Mouse (Mus musculus): ENCODE results near the gene Cd28. TPM values are rescaled to one million over a fixed set of nuclear protein-coding genes. Genes with fewer than 3 reads are reported as not detected.

The Cd28 gene
- polyA plus RNA-seq, 1 experiment from 2014 or later: 0.16 TPM

- WGBS: 51% methylated on average over 8 of the region's 8 CpGs
- Histone ChIP-seq H3K9me3 (replicated peaks; ENCODE audit: low read length) (no peaks in the 10 kb centered on the region), H3K36me3 (ENCODE audit: insufficient read depth, low read length) (no peaks in the 10 kb centered on the region), H3K9ac (ENCODE audit: low read depth, low read length) (no peak overlapping the region), H3K27ac (peak overlapping the region; percentile 44; the same call in 1 of the 2 replicates), H3K4me1 (replicated peaks; ENCODE audit: insufficient read depth, low read length) (no peaks in the 10 kb centered on the region), H3K27me3 (ENCODE audit: insufficient read depth, low read length) (no peaks in the 10 kb centered on the region), H3K4me3 (replicated peaks; ENCODE audit: low read depth, low read length) (no peak overlapping the region), H3K4me2 (ENCODE audit: low read length) (no peak overlapping the region)
- no peak for TF ChIP-seq CTCF (IDR thresholded peaks at IDR 0.05; ENCODE audit: low read depth)
- ATAC-seq (replicated peaks; ENCODE audit: low FRiP score, low read depth): no peak
- DNase-seq (ENCODE audit: low spot score): peak; percentile 76
Measured at GRCm38 (mm10) chr1:60778465-60779115, 62.0 kb downstream of the Cd28 start.

GRCm38 (mm10) chr1:60779176-60779575, 62.6 kb downstream of the Cd28 start:
- H3K27me3 ChIP-seq (ENCODE audit: insufficient read depth, low read length): no peaks in the 10 kb centered on the region
- no peak for TF ChIP-seq CTCF (IDR thresholded peaks at IDR 0.05; ENCODE audit: low read depth)
- H3K9ac ChIP-seq (ENCODE audit: low read depth, low read length): no peak overlapping the region
- no peak overlapping the region for H3K4me3 ChIP-seq (replicated peaks; ENCODE audit: low read depth, low read length)
- H3K36me3 ChIP-seq (ENCODE audit: insufficient read depth, low read length): no peaks in the 10 kb centered on the region
- ATAC-seq (replicated peaks; ENCODE audit: low FRiP score, low read depth) (no peak), DNase-seq (ENCODE audit: low spot score) (no peak)
- H3K9me3 ChIP-seq (replicated peaks; ENCODE audit: low read length): no peaks in the 10 kb centered on the region
- H3K4me2 ChIP-seq (ENCODE audit: low read length): no peak overlapping the region
- H3K27ac ChIP-seq: 0 out of 2 replicates have a peak overlapping the region, but pooled peaks have one; percentile 44
- WGBS: 73% methylated on average over 2 of the region's 2 CpGs
- H3K4me1 ChIP-seq (replicated peaks; ENCODE audit: insufficient read depth, low read length): no peaks in the 10 kb centered on the region

- no peaks in the 10 kb centered on the region for H3K36me3 ChIP-seq (ENCODE audit: insufficient read depth, low read length)
- H3K4me3 ChIP-seq (replicated peaks; ENCODE audit: low read depth, low read length): no peak overlapping the region
- no peaks in the 10 kb centered on the region for H3K9me3 ChIP-seq (replicated peaks; ENCODE audit: low read length)
- no peak overlapping the region for H3K27ac ChIP-seq
- ATAC-seq (replicated peaks; ENCODE audit: low FRiP score, low read depth) (no peak), DNase-seq (ENCODE audit: low spot score) (no peak)
- TF ChIP-seq CTCF (IDR thresholded peaks at IDR 0.05; ENCODE audit: low read depth): no peak
- WGBS: 75% methylated on average over 4 of the region's 4 CpGs
- H3K4me1 ChIP-seq (replicated peaks; ENCODE audit: insufficient read depth, low read length): no peaks in the 10 kb centered on the region
- no peak overlapping the region for H3K4me2 ChIP-seq (ENCODE audit: low read length)
- H3K9ac ChIP-seq (ENCODE audit: low read depth, low read length): no peak overlapping the region
- no peaks in the 10 kb centered on the region for H3K27me3 ChIP-seq (ENCODE audit: insufficient read depth, low read length)
Measured at GRCm38 (mm10) chr1:60781666-60782065, 65.1 kb downstream of the Cd28 start.

GRCm38 (mm10) chr1:60793717-60794116, 77.1 kb downstream of the Cd28 start:
- no peak for TF ChIP-seq CTCF (IDR thresholded peaks at IDR 0.05; ENCODE audit: low read depth)
- Histone ChIP-seq H3K9me3 (replicated peaks; ENCODE audit: low read length) (no peaks in the 10 kb centered on the region), H3K27me3 (ENCODE audit: insufficient read depth, low read length) (no peaks in the 10 kb centered on the region), H3K4me2 (ENCODE audit: low read length) (no peak overlapping the region), H3K4me1 (replicated peaks; ENCODE audit: insufficient read depth, low read length) (no peaks in the 10 kb centered on the region), H3K4me3 (replicated peaks; ENCODE audit: low read depth, low read length) (no peak overlapping the region), H3K36me3 (ENCODE audit: insufficient read depth, low read length) (no peaks in the 10 kb centered on the region), H3K27ac (no peak overlapping the region), H3K9ac (ENCODE audit: low read depth, low read length) (no peak overlapping the region)
- peak; percentile 10 for DNase-seq (ENCODE audit: low spot score)
- no peak for ATAC-seq (replicated peaks; ENCODE audit: low FRiP score, low read depth)

GRCm38 (mm10) chr1:60795677-60796205, 79.1 kb downstream of the Cd28 start:
- ATAC-seq (replicated peaks; ENCODE audit: low FRiP score, low read depth) (no peak), DNase-seq (ENCODE audit: low spot score) (no peak)
- Histone ChIP-seq H3K4me3 (replicated peaks; ENCODE audit: low read depth, low read length) (no peak overlapping the region), H3K36me3 (ENCODE audit: insufficient read depth, low read length) (no peaks in the 10 kb centered on the region), H3K4me1 (replicated peaks; ENCODE audit: insufficient read depth, low read length) (no peaks in the 10 kb centered on the region), H3K27ac (no peak overlapping the region), H3K27me3 (ENCODE audit: insufficient read depth, low read length) (no peaks in the 10 kb centered on the region), H3K9ac (ENCODE audit: low read depth, low read length) (no peak overlapping the region), H3K4me2 (ENCODE audit: low read length) (no peak overlapping the region), H3K9me3 (replicated peaks; ENCODE audit: low read length) (no peaks in the 10 kb centered on the region)
- TF ChIP-seq CTCF (IDR thresholded peaks at IDR 0.05; ENCODE audit: low read depth): no peak
- 70% methylated on average over 3 of the region's 3 CpGs for WGBS

GRCm38 (mm10) chr1:60799795-60800345, 83.3 kb downstream of the Cd28 start:
- DNase-seq (ENCODE audit: low spot score) (no peak), ATAC-seq (replicated peaks; ENCODE audit: low FRiP score, low read depth) (no peak)
- Histone ChIP-seq H3K9ac (ENCODE audit: low read depth, low read length) (no peak overlapping the region), H3K4me3 (replicated peaks; ENCODE audit: low read depth, low read length) (no peak overlapping the region), H3K4me1 (replicated peaks; ENCODE audit: insufficient read depth, low read length) (no peaks in the 10 kb centered on the region), H3K4me2 (ENCODE audit: low read length) (no peak overlapping the region), H3K27ac (no peak overlapping the region), H3K9me3 (replicated peaks; ENCODE audit: low read length) (no peaks in the 10 kb centered on the region), H3K36me3 (ENCODE audit: insufficient read depth, low read length) (no peaks in the 10 kb centered on the region), H3K27me3 (ENCODE audit: insufficient read depth, low read length) (no peaks in the 10 kb centered on the region)
- WGBS: 45% methylated on average over 1 of the region's 1 CpGs
- no peak for TF ChIP-seq CTCF (IDR thresholded peaks at IDR 0.05; ENCODE audit: low read depth)
